Mouse (Mus musculus) erythroid progenitor cell, adult 5-6 weeks (primary cell): ENCODE data around the gene Gm42742. TPM values are rescaled to one million over a fixed set of nuclear protein-coding genes. Genes with fewer than 3 reads are reported as not detected.
A peak's percentile ranks its signal among the peaks of the same experiment; 100 is the strongest.

Experiments used
- ATAC-seq: replicated peaks from 2 replicates; pipeline ENCODE4 v1.8.0; 2016; ENCODE audit warnings: moderate number of reproducible peaks, mild to moderate bottlenecking, moderate TSS enrichment, inconsistent platforms; ENCODE audit not compliant: poor library complexity, low FRiP score, severe bottlenecking
- total RNA-seq, 2 experiments: library from RNA; stranded (forward) in 1 of 2; stranded (reverse) in 1 of 2; fragments of 150-400 nt in 1 of 2; fragments of 186-747, 209-891 nt in 1 of 2; gene quantifications; 2 replicates each; pipeline versions ENCODE4 v1.2.3 to v1.2.4; 2015 to 2017; ENCODE audit warnings: low replicate concordance in 2 of 2

The Gm42742 gene
- total RNA-seq, 2 experiments from 2014 or later, result 1.7 to 10.8 TPM

- ATAC-seq, result no peak
Observed at GRCm38 (mm10) chr7:127021563-127022527, 948 bp upstream of the Gm42742 start.

GRCm38 (mm10) chr7:127020491-127020890 is 406 bp downstream of the Gm42742 start:
- ATAC-seq, result no peak

DNA sequence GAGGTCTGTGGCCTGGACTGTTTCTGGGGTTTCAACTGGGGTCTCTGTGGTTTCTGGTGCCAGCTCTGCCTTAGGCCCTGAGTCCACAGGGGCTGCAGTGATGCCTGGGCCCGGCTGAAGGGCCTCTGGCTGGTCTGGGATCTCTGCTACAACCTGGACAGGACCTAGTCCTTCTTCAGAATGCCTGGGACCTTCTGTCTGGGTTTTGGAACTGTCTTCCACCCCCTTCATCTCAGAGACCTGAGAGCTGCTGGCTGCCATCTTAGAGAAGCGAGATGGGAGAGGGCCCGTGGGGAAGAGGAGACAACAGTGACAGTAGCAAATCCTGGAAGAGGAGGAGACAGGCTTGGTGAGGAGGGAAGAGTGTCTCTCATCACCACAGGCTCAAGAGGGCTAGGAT is 866 bp downstream of the Gm42742 start:
- no peak for ATAC-seq

- no peak for ATAC-seq
Observed at GRCm38 (mm10) chr7:127019306-127019960, 1.5 kb downstream of the Gm42742 start.

GRCm38 (mm10) chr7:127018416-127019305 is 2.2 kb downstream of the Gm42742 start:
- ATAC-seq, result no peak

DNA sequence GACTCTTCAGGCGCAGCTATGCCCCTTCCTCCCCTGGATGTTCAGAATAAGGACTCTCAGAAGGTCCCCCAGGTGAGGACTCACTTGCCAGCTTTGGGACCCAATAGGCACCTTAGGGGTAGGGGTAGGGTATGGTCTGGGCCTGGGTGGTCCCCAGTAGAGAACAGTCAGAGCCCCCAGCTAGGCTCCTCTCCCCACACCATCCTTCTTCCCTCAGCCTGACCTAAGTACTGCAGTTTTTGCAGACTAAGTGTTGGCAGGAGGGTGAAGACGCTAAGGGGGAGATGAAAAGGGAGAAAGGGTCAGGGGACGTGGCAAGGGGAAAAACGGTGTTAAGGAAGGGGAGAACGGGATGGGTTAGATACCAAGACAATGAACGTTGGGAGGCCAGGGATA is 2.9 kb downstream of the Gm42742 start:
- no peak for ATAC-seq

- peak; percentile 75 for ATAC-seq
Observed at GRCm38 (mm10) chr7:127016971-127017949, 3.6 kb downstream of the Gm42742 start, which contains the start of gene Pagr1a. Pagr1a (minus strand) TSS chr7:127017352.

- peak; percentile 71 for ATAC-seq
Observed at GRCm38 (mm10) chr7:127016486-127016938, 4.4 kb downstream of the Gm42742 start.

DNA sequence TGATC is 4.6 kb downstream of the Gm42742 start, which contains the start of gene Pagr1b:
TSS of gene Pagr1b (minus strand) at position 4 of the 5 bp plus-strand sequence.
- ATAC-seq, result no peak

DNA sequence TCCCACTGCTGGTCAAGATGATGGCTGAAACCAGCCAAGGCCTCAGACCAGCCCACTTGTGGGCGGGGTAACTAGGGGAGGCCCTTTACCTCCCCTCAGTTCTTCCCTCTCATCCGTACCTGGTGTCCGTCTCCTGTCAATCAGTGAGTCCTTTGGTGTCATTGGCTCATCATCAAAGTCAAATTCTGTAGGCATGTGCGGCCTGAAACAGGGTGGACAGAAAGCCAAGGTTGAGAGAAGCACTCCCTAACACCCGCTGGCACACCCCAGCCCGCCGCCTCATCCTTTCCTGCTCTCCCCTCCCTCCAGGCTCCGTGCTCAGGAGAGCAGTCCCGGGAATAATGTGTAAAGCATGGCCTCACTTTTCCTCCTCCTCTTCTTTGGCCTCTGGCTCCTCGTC is 4.8 kb downstream of the Gm42742 start:
- peak; percentile 16 for ATAC-seq

DNA sequence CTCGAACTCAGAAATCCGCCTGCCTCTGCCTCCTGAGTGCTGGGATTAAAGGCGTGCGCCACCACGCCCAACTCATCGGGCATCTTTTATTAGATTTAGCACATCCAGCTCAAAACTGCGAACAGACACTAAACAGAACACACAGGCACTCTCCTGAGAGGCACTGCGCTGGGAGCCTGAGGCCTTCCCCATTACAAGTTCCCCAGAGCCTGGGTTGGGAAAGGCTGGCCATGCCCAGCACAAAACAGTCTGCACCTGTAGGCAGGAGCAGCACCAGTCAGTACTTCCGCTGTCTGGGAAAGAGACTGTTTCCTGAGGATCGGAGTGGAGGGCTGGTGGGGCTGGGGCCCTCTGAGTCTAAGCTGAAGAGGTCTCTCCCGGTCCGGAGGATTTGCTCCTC is 5.9 kb downstream of the Gm42742 start:
- ATAC-seq, result no peak

- 0 out of 2 replicates have a peak, but pooled peaks have one; percentile 21 for ATAC-seq
Observed at GRCm38 (mm10) chr7:127014320-127014719, 6.6 kb downstream of the Gm42742 start, which contains the start of gene Mvp. Mvp (minus strand) TSS chr7:127014621.

- ATAC-seq, result no peak
Observed at GRCm38 (mm10) chr7:127013385-127013784, 7.5 kb downstream of the Gm42742 start.

- ATAC-seq, result no peak
Observed at GRCm38 (mm10) chr7:127012845-127013244, 8.1 kb downstream of the Gm42742 start.

- no peak for ATAC-seq
Observed at GRCm38 (mm10) chr7:127012374-127012773, 8.5 kb downstream of the Gm42742 start.

- ATAC-seq, result no peak
Observed at GRCm38 (mm10) chr7:127011717-127012116, 9.2 kb downstream of the Gm42742 start.

- ATAC-seq, result no peak
Observed at GRCm38 (mm10) chr7:127011051-127011450, 9.8 kb downstream of the Gm42742 start.

GRCm38 (mm10) chr7:127009307-127010085 is 11.4 kb downstream of the Gm42742 start:
- no peak for ATAC-seq
